8 mouse cellular contexts compared by ENCODE assay signal in the genomic region with DNA sequence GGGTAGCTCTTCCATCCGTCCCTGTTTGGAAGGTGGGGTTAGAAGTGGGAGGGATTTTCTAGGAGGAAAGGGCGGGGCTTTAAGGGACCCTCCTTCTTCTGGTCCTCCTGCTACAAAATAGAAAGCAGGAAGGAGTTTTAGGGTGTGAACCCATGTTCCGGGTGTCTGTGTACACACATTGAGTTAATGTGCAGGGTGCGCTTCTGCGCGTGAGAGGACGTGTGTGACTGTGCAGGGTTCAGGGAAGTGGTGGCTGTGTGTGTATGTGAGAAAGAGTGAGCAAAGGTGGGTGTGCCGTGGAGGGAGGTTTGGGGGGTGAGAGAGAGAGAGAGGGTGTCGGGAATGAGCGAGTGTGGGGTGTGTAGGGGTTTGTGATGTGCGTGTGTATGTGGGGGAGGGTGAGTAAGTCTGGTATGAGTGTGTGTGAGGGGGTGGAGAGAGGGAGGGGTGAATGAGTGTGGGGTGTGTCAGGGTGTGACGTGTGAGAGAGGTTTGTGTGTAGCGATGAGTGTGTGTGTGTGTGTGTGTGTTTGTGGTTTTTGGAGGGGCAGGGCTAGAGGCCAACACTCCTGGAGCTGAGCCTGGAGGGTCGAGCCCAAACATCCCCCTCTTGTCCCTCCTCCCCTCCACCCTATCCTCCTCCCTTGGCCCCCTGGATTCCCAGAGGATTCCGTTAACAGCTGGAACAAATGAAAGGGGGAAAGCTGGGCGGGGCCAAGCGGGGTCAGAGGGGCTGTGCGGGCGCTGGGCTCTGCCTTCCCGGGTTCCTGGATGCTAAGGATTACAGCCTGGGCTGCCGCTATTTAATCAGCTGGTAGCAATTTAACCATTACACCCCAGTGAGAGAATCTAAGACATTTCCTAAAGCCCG.
DNase-seq lines count a peak whose midpoint lies in the region; ATAC-seq and TF ChIP-seq lines count a peak whose summit lies in the region.

No protein-coding gene starts in this region.

- no peak for TF ChIP-seq CTCF in small intestine, adult 2 months (IDR thresholded peaks at IDR 0.05; ENCODE audit: extremely low read depth, insufficient read length, insufficient replicate concordance, low read depth, low read length)

- 0 out of 2 replicates have a peak, but pooled peaks have one; percentile 31 for ATAC-seq in erythroblast, adult 5-6 weeks (replicated peaks; ENCODE audit: low FRiP score, poor library complexity, severe bottlenecking)
- ATAC-seq in heart, embryonic 16.5 days (replicated peaks; ENCODE audit: extremely low read depth, insufficient read depth, low FRiP score), result peak; percentile 53

- H3K27me3 ChIP-seq in heart, embryonic 16.5 days (ENCODE audit: control insufficient read depth, insufficient read depth, low read length), result peaks cover 4% of the 10 kb centered on the region
- no peaks in the 10 kb centered on the region for H3K27me3 ChIP-seq in megakaryocyte, embryonic 14.5 days (replicated peaks)
- no peaks in the 10 kb centered on the region for H3K27me3 ChIP-seq in small intestine, adult 2 months (ENCODE audit: control insufficient read depth, insufficient read depth, low read length)

- TF ChIP-seq POLR2A in small intestine, adult 2 months (IDR thresholded peaks at IDR 0.05; ENCODE audit: low read depth, low read length), result no peak

- WGBS in heart, embryonic 16.5 days, result 12% methylated on average over 22 of the region's 22 CpGs
- WGBS in small intestine, adult 2 months, result 4% methylated on average over 22 of the region's 22 CpGs

- H3K4me1 ChIP-seq in heart, embryonic 16.5 days (ENCODE audit: control insufficient read depth, insufficient read depth, low read length), result peaks cover 21% of the 10 kb centered on the region
- H3K4me1 ChIP-seq in megakaryocyte, embryonic 14.5 days, result peaks cover 94% of the 10 kb centered on the region
- H3K4me1 ChIP-seq in small intestine, adult 2 months (ENCODE audit: control insufficient read depth, insufficient read depth, insufficient read length, low read length), result peaks cover 11% of the 10 kb centered on the region

- no peaks in the 10 kb centered on the region for H3K36me3 ChIP-seq in heart, embryonic 16.5 days (ENCODE audit: control insufficient read depth, insufficient read depth)
- no peaks in the 10 kb centered on the region for H3K36me3 ChIP-seq in megakaryocyte, embryonic 14.5 days (replicated peaks; ENCODE audit: low read length)
- no peaks in the 10 kb centered on the region for H3K36me3 ChIP-seq in small intestine, adult 2 months (ENCODE audit: control insufficient read depth, insufficient read depth, low read length)

- H3K4me2 ChIP-seq in heart, embryonic 16.5 days (ENCODE audit: low read depth, low read length), result peak overlapping the region; percentile 60

- no peaks in the 10 kb centered on the region for H3K9me3 ChIP-seq in heart, embryonic 16.5 days (replicated peaks; ENCODE audit: control insufficient read depth, low read length)
- H3K9me3 ChIP-seq in megakaryocyte, embryonic 14.5 days, result no peaks in the 10 kb centered on the region

- peak overlapping the region; percentile 51 for H3K9ac ChIP-seq in heart, embryonic 16.5 days (ENCODE audit: low read length)

- peak; percentile 76 for DNase-seq in T-cell, adult 2 months (ENCODE audit: low spot score)
- peak; percentile 80 for DNase-seq in kidney, postnatal 14 days
- no peak for DNase-seq in layer of hippocampus, postnatal 10 days (ENCODE audit: low spot score in 2 of 2)
- no peak for DNase-seq in layer of hippocampus, adult 8-10 months (ENCODE audit: low spot score in 2 of 2)

- H3K27ac ChIP-seq in heart, embryonic 16.5 days (ENCODE audit: low read length), result peak overlapping the region; percentile 43
- peak overlapping the region; percentile 26; the same call in 1 of the 2 replicates for H3K27ac ChIP-seq in small intestine, adult 2 months (ENCODE audit: insufficient read depth, low read depth, low read length)

- peak overlapping the region; percentile 38 for H3K4me3 ChIP-seq in heart, embryonic 16.5 days (ENCODE audit: low read length)
- H3K4me3 ChIP-seq in megakaryocyte, embryonic 14.5 days (replicated peaks), result peak overlapping the region; percentile 87
- peak overlapping the region; percentile 56 for H3K4me3 ChIP-seq in small intestine, adult 2 months (ENCODE audit: low read depth, low read length)

Comparison
In these comparisons a context has a peak if more than half of its experiments do, and no peak if none do; other contexts are left out.
1. DNase-seq: peak in T-cell, adult 2 months (single experiment) and kidney, postnatal 14 days (single experiment); none in layer of hippocampus, postnatal 10 days (0 of 2) and layer of hippocampus, adult 8-10 months (0 of 2).
2. Peak in every context shown above with its lines, with median percentiles within 50 percentile points of each other: H3K4me3 ChIP-seq.